Mouse (Mus musculus): ENCODE measurements around the gene Ctsll3.

The Ctsll3 gene

DNA sequence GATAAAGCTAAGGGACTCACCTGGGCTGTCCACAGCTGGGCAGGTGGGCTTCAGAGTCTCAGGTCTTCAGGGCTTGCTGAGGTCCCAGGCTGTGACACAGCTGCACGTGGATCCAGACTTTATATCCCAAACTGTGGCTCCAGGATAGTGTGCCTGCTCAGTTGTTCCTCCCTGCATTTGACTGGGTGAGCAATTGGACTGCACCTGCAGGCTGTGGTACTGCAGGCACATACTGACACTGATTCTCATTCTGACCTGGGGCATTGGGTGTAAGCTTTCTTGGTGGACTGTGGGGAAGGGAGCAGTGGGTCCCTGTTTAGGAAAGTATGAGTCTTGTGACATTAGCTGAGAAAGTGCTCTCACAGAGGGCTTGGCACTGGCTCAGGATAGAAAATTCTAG is at the start of gene Ctsll3:
Gene Ctsll3, minus strand, starts transcription at position 101 of the 400 bp plus-strand sequence.
- no peak for DNase-seq (ENCODE audit: low spot score)

DNA sequence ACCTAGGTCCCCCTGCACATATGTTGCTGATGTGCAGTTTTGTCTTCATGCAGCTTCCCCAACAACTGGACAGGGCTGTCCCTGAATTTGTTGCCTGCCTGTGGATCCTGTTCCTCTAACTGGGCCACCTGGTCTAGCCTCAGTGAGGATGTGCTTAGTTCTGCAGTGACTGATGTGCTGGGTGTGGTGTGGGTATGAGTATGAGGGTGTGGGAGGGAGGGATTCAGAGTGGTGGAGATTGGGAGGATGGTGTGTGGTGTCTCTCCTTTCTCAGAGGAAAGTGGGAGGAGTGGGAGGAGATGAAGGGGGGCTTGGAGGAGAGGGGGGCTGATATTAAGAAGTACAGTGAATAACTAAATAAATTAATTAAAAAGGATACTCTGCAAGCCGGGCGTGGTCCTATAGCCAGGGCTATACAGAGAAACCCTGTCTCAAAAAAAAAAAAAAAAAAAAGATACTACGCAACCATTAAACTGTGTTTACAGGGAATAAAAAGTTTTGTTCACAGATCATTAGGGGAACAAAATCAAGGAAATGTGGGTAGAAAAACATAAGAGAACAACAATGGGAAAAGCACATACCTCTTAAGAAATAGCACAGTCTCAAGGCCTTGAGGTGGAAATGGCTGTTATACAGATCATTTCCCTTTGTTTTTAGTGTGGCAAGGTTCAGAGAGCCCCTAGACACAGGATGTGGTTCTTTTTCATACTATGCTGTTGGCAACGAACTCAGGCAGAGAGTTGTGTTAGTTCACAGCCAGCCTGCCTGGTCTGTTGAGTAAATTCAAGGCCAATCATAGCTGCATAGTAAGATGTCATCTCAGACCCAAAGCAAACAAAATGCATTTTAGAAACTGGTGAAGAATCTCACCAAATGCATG is 45.8 kb upstream of the Ctsll3 start:
- DNase-seq (ENCODE audit: low spot score): no peak

- DNase-seq (ENCODE audit: low spot score): no peak
Observed at GRCm38 (mm10) chr13:60843153-60843552, 40.5 kb upstream of the Ctsll3 start.

DNA sequence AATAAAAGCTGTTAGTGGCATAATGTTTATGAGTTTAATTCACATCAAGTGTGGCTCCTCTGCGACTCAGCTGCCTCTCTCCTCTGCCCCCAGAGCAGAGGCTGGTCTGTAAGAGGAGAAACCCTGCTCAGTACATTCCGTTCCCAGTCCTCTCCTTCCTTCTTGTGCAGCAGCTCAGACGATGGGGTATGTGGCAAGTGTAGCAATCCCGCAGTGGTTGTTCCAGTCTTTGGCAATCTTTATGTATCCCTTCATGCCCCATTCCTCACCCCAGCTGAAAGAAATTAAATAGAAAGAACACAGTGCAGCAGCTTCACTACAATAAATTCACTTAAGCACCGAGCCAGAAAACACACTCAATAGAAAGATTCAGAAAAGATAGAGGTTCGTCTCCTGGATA is 40.1 kb upstream of the Ctsll3 start:
- no peak for DNase-seq (ENCODE audit: low spot score)

GRCm38 (mm10) chr13:60839353-60839902 is 36.8 kb upstream of the Ctsll3 start:
- no peak for DNase-seq (ENCODE audit: low spot score)

DNA sequence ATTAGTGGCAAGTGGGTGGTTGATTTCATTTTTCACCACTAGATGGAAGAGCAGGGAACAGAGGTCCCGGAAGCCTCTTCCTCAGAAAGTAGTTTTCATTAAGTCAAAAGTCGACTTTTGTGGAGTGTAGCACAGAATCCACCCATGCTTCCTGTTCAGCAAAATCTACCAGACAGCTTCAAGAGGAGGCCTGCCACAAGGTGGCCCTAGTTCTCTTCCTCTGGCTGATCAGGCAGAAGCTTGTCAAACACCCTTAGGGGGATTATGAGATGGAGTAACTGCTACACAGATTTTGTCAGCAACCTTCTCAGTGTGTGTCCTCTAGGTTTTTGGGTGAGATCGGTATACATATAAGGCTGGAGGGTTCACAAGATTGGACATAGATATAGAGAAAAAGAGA is 23.4 kb upstream of the Ctsll3 start:
- no peak for DNase-seq (ENCODE audit: low spot score)

GRCm38 (mm10) chr13:60820486-60821175 is 18.0 kb upstream of the Ctsll3 start:
- DNase-seq (ENCODE audit: low spot score): no peak

DNA sequence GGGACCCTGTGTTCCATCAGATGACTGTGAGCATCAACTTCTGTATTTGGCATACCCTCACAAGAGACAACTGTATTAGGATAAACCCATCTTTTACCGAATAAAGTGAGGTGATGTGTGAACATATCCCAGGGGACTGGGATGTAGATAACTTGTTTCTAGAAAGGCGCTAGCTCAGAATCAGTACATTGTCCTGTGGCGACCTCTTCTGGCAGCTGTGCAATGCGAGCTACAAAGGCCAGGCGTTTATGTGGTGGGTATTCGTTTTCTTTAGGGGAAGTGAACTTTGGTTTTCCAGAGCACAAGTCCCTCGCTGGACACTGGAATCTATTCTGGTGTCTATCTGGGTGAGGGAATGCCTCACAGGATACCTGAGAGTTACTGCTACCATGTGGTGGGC is 16.8 kb upstream of the Ctsll3 start:
- DNase-seq (ENCODE audit: low spot score): no peak

DNA sequence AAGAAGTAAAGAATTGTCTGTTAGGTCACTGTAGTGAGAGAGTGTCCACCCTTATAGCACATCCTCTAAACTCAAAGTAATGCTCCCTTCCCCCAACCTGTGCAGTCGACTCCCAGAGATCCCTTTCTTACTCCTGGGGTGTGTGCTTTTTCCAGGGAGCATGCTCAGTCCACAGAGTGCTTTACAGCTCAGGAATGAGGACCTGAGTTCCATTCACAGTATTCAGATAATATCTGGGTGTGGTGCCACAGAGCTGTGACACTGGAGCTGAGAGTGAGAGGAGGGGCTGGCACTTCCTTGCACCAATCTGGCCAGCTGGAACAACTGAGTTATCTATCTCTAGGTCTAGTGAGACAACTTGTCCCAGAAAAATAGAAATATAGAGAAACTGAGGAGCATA is 11.1 kb upstream of the Ctsll3 start:
- DNase-seq (ENCODE audit: low spot score): no peak

DNA sequence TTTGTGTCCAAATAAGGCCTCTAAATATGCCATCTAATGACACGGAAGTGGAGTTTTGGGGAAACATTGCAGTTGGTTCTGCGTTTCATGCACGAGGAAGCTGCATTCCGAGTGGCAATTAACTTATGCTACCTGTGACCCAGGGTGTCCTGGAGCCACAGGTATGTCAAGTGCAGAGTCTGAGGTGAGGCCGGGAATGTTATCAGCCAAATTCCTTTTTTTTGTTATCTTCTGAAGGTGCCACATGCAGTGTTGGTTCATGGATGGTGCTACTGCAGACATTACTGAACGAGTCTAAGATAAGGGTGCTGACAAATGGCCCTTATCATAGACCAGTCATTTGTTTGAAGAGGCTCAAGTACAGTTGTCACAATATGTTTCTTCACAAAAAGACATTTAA is 10.1 kb upstream of the Ctsll3 start:
- no peak for DNase-seq (ENCODE audit: low spot score)

DNA sequence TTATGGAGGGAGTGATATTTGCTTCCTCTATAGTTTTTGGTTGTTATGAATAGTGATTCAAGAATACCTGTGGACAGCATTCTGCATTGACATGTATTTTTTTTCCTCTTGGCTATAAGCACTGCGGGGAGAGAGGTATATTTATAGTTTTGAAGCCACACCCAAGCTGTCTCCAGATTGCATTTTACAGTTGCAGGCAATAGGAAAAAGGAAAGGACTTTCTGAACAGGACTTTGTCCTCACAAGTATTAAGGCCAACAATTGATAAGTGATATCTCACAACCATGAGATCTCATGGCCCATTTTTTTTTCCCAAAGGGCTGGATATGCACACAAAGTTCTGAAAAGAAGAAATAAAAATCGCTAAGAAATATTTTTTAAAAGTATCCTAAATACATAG is 7.0 kb upstream of the Ctsll3 start:
- DNase-seq (ENCODE audit: low spot score): no peak

- no peak for DNase-seq (ENCODE audit: low spot score)
Observed at GRCm38 (mm10) chr13:60789466-60789865, 13.2 kb downstream of the Ctsll3 start.

DNA sequence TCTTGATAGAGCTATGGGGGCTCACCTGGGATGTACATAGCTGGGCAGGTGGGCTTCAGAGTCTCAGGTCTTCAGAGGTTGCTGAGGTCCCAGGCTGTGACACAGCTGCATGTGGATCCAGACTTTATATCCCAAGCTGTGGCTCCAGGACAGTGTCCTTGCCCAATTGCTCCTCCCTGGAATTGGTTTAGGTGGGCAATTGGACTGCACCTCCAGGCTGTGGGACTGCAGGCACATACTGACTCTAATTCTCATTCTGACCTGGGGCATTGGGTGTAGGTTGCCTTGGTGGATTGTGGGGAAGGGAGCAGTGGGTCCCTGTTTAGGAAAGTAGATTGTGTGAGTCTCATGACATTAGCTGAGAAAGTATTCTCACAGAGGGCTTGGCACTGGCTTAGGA is 16.4 kb downstream of the Ctsll3 start, which contains the start of gene BC051665:
Gene BC051665, minus strand, starts transcription at position 101 of the 400 bp plus-strand sequence.
- DNase-seq (ENCODE audit: low spot score): no peak

DNA sequence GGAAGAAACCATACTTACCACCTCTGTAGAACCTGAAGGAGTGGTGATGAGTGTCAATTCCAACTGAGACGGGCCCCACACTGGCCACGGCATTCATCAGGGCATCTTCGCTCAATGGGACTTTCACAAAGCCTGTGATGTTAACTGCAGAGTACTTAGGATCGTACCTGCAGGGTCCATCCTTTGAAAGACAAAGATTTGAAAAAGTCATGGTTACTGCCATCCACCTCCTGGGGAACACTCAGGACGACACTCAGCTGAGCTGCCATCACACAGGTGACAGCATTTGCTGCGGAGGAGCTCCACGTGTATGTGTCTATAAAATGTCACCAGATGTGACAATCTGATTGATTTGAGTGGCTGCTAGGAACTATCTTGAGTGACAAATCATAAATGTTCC is 19.3 kb downstream of the Ctsll3 start:
- DNase-seq (ENCODE audit: low spot score): no peak

DNA sequence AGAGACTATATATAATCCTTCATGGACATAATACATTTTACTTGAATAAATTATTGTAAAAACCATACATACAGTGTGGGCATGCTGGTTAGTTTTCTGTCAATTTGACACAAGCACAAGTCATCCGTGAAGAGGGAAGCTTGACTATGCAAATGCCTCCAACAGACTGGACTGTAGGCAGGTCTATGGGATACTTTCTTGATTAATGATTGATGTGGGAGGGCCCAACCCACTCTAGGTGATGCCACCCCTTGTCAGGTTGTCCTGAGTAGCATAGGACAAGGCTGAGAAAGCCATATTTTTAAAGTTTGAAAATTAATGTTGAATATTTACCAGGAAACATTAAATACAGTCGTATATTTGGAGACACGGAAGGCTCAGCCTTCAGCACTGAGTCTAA is 22.1 kb downstream of the Ctsll3 start:
- no peak for DNase-seq (ENCODE audit: low spot score)

GRCm38 (mm10) chr13:60761161-60761560 is 41.5 kb downstream of the Ctsll3 start:
- DNase-seq (ENCODE audit: low spot score): no peak

DNA sequence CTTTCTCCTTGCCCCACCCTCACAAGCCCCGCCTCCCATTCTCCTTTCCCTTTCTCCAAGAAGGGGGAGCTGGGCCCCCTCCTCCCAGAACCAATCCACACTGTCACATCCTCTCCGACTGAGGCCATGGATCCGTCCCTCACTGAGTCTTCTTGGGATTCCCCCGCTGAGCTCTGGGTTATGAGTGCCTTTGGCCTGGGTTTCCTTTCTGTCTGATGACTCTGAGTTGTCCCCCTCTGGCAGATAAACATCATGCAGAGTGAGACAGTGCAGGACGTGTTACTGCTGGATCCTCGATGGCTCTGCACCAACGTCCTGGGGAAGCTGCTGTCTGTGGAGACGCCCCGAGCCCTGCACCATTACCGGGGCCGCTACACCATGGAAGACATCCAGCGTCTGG is 42.3 kb downstream of the Ctsll3 start:
- no peak for DNase-seq (ENCODE audit: low spot score)

- no peak for DNase-seq (ENCODE audit: low spot score)
Observed at GRCm38 (mm10) chr13:60759136-60759535, 43.5 kb downstream of the Ctsll3 start.

DNA sequence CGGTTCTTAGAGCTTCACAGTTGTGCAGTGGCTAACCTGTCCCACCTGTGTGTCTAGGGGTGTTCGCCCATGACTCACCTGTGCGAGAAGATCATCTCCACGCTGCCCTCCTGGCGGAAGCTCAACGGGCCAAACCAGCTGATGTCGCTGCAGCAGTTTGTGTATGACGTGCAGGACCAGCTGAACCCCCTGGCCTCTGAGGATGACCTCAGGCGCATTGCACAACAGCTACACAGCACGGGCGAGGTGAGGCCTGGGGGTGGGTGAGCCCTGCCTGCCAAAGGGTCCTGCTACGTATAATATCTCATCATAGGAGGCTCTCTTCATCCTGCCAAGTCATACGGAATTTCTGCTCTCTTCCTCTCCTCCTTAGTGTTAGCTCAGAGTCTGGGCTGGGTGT is 45.4 kb downstream of the Ctsll3 start:
- no peak for DNase-seq (ENCODE audit: low spot score)

GRCm38 (mm10) chr13:60755251-60755650 is 47.4 kb downstream of the Ctsll3 start:
- no peak for DNase-seq (ENCODE audit: low spot score)

- DNase-seq (ENCODE audit: low spot score): no peak
Observed at GRCm38 (mm10) chr13:60753216-60753615, 49.4 kb downstream of the Ctsll3 start.

DNA sequence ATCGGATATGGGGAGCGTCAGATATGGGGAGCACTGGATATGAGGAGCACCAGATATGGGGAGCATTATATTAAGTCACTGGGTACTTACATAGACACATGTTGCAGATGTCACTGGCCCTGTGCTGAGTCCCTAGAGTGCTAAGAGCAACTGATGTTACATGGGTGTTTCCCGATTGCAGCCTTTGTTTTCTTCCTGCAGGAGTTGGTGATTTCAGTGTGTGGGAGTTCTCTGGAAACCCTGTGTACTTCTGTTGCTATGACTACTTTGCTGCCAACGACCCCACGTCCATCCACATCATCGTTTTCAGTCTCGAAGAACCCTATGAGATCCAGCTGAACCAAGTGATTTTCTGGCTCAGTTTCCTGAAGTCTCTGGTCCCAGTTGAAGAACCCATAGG is 51.7 kb downstream of the Ctsll3 start:
- DNase-seq (ENCODE audit: low spot score): no peak

DNA sequence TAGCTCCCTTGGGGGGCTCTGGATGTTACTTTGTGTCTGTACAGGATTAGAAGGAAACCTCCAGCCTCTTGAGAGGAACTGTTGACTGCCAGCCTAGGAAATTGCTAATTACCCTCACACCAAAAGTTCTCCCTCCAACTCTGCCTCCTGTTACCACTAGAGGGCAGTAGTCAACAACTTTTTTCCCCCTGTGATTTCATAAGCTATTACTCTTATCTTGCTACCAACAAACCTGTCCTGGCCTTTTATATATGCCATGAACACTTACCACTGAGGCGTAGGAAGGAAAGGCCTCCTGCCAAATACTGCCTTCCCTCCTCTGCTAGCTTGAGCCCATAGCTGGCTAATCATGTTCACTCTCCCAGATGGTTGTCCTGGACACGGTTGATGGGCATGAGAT is 54.1 kb downstream of the Ctsll3 start:
- DNase-seq (ENCODE audit: low spot score): no peak

All from ovary, postnatal 10 days (tissue).